Mouse (Mus musculus) G1E (cell line): ENCODE results near the gene Hpse2. TPM values are rescaled to one million over a fixed set of nuclear protein-coding genes. Genes with fewer than 3 reads are reported as not detected.

Experiments used
- ATAC-seq: 2 replicates; pipeline ENCODE4 v1.8.0; 2016; ENCODE audit warnings: mild to moderate bottlenecking; ENCODE audit not compliant: insufficient number of reproducible peaks, poor library complexity, low FRiP score, severe bottlenecking; ENCODE audit errors: extremely low read depth
- DNase-seq: peaks from one replicate; pipeline ENCODE4 v3.0.0; 2012; ENCODE audit warnings: low spot score
- H3K27me3 ChIP-seq: 2 replicates; pipeline ENCODE4 v1.6.1; 2012; ENCODE audit warnings: mild to moderate bottlenecking, low read length, inconsistent platforms; ENCODE audit not compliant: insufficient read depth
- H3K36me3 ChIP-seq: replicated peaks from 2 replicates; pipeline ENCODE3; 2012; ENCODE audit warnings: mild to moderate bottlenecking, inconsistent platforms
- H3K4me1 ChIP-seq: 2 replicates; pipeline ENCODE4 v1.6.1; 2012; ENCODE audit warnings: low read depth, low read length, inconsistent platforms, mixed read lengths; ENCODE audit not compliant: insufficient read depth
- H3K4me3 ChIP-seq: 2 replicates; pipeline ENCODE4 v1.5.1; 2012; ENCODE audit warnings: low read depth, mild to moderate bottlenecking, inconsistent platforms, low read length, moderate library complexity, mixed read lengths
- H3K9me3 ChIP-seq: replicated peaks from 2 replicates; pipeline ENCODE4 v1.6.1; 2012; ENCODE audit warnings: inconsistent platforms
- CTCF ChIP-seq: IDR thresholded peaks from 2 replicates; pipeline ENCODE4 v1.5.1; 2012; ENCODE audit warnings: low read depth, low read length, inconsistent platforms, mixed read lengths
- GATA1 ChIP-seq: IDR thresholded peaks from 2 replicates; pipeline ENCODE4 v1.6.1; 2012; ENCODE audit warnings: borderline replicate concordance, low read length, inconsistent platforms, mixed read lengths
- GATA2 ChIP-seq: IDR thresholded peaks from 2 replicates; pipeline ENCODE4 v1.6.1; 2012; ENCODE audit warnings: low read depth, low read length, inconsistent platforms, borderline replicate concordance
- POLR2AphosphoS5 ChIP-seq: IDR thresholded peaks from 2 replicates; pipeline ENCODE4 v1.6.1; 2012; ENCODE audit warnings: low read depth, low read length, inconsistent platforms; ENCODE audit not compliant: insufficient replicate concordance
- TAL1 ChIP-seq: conservative IDR thresholded peaks from 2 replicates; pipeline ENCODE4 v1.6.1; 2012; ENCODE audit warnings: low read depth, low read length, inconsistent platforms, mixed read lengths
- polyA plus RNA-seq: library from polyadenylated mRNA; stranded (reverse); fragments of >175 nt; gene quantifications from 2 replicates; pipeline ENCODE4 v1.2.3, GENCODE M21; 2012
- total RNA-seq, 2 experiments: library from RNA; stranded (forward) in 1 of 2; stranded (reverse) in 1 of 2; fragments of 200-1000 nt in 1 of 2; fragments of >200 nt in 1 of 2; fragmentation: Nextera tagmentation in 1 of 2; gene quantifications; 2 replicates each; pipeline ENCODE4 v1.2.3; 2014 to 2017

The Hpse2 gene
- total and polyA plus RNA-seq, 3 experiments = 0.16 TPM; not detected in 2

- ATAC-seq = no peak
- no peaks in the 10 kb centered on the region for H3K4me1 ChIP-seq
- H3K36me3 ChIP-seq = no peaks in the 10 kb centered on the region
- TF ChIP-seq TAL1 = no peak
- TF ChIP-seq GATA1 = no peak
- no peak overlapping the region for H3K4me3 ChIP-seq
- no peaks in the 10 kb centered on the region for H3K9me3 ChIP-seq
- DNase-seq = no peak
- H3K27me3 ChIP-seq = 0 out of 2 replicates have a peak, but pooled peaks cover 3% of the 10 kb centered on the region
Measured at GRCm38 (mm10) chr19:42877653-42878052, 510.5 kb downstream of the Hpse2 start.

- H3K9me3 ChIP-seq = no peaks in the 10 kb centered on the region
- TF ChIP-seq POLR2AphosphoS5 = no peak
- no peak for TF ChIP-seq GATA2
- no peak for TF ChIP-seq CTCF
- no peak for TF ChIP-seq TAL1
- TF ChIP-seq GATA1 = no peak
- no peaks in the 10 kb centered on the region for H3K36me3 ChIP-seq
- no peak for DNase-seq
- ATAC-seq = no peak
- no peak overlapping the region for H3K4me3 ChIP-seq
- no peaks in the 10 kb centered on the region for H3K4me1 ChIP-seq
- H3K27me3 ChIP-seq = 0 out of 2 replicates have a peak, but pooled peaks cover 3% of the 10 kb centered on the region
Measured at GRCm38 (mm10) chr19:42876563-42876962, 511.6 kb downstream of the Hpse2 start.

- H3K36me3 ChIP-seq = no peaks in the 10 kb centered on the region
- no peaks in the 10 kb centered on the region for H3K4me1 ChIP-seq
- DNase-seq (no peak), ATAC-seq (no peak)
- no peaks in the 10 kb centered on the region for H3K9me3 ChIP-seq
- H3K27me3 ChIP-seq = peaks cover 2% of the 10 kb centered on the region; the same call in 1 of the 2 replicates
- TF ChIP-seq GATA1 (no peak), GATA2 (no peak), POLR2AphosphoS5 (no peak), CTCF (no peak), TAL1 (no peak)
- no peak overlapping the region for H3K4me3 ChIP-seq
Measured at GRCm38 (mm10) chr19:42869663-42870530, 518.3 kb downstream of the Hpse2 start.

- no peak for DNase-seq
- H3K36me3 ChIP-seq = no peaks in the 10 kb centered on the region
- H3K27me3 ChIP-seq = peaks cover 2% of the 10 kb centered on the region; the same call in 1 of the 2 replicates
- no peak for ATAC-seq
- no peaks in the 10 kb centered on the region for H3K9me3 ChIP-seq
- H3K4me3 ChIP-seq = no peak overlapping the region
- H3K4me1 ChIP-seq = no peaks in the 10 kb centered on the region
- TF ChIP-seq GATA1 (no peak), GATA2 (no peak)
Measured at GRCm38 (mm10) chr19:42868958-42869662, 519.0 kb downstream of the Hpse2 start.

GRCm38 (mm10) chr19:42863013-42863412 is 525.1 kb downstream of the Hpse2 start:
- no peaks in the 10 kb centered on the region for H3K9me3 ChIP-seq
- TF ChIP-seq TAL1 (no peak), CTCF (no peak), GATA1 (no peak), POLR2AphosphoS5 (no peak), GATA2 (no peak)
- peaks cover 3% of the 10 kb centered on the region for H3K27me3 ChIP-seq
- ATAC-seq = no peak
- DNase-seq = no peak
- no peaks in the 10 kb centered on the region for H3K4me1 ChIP-seq
- H3K4me3 ChIP-seq = no peak overlapping the region
- H3K36me3 ChIP-seq = no peaks in the 10 kb centered on the region

GRCm38 (mm10) chr19:42857096-42857495 is 531.1 kb downstream of the Hpse2 start:
- H3K36me3 ChIP-seq = no peaks in the 10 kb centered on the region
- no peak for DNase-seq
- H3K27me3 ChIP-seq = peaks cover 5% of the 10 kb centered on the region; the same call in 1 of the 2 replicates
- no peak overlapping the region for H3K4me3 ChIP-seq
- TF ChIP-seq GATA1 = no peak
- TF ChIP-seq CTCF = no peak
- no peak for TF ChIP-seq TAL1
- TF ChIP-seq GATA2 = no peak
- no peak for TF ChIP-seq POLR2AphosphoS5
- H3K9me3 ChIP-seq = peaks cover 2% of the 10 kb centered on the region; the same call in 1 of the 2 replicates
- ATAC-seq = no peak
- H3K4me1 ChIP-seq = no peaks in the 10 kb centered on the region
